Mouse (Mus musculus): ENCODE data around the gene Cep57l1.

- TF ChIP-seq CTCF (IDR thresholded peaks at IDR 0.05; ENCODE audit: low read depth) (no peak), EP300 (optimal IDR thresholded peaks at IDR 0.05) (no peak)
Measured at GRCm38 (mm10) chr10:41805729-41806355, 3.8 kb downstream of the Cep57l1 start.
